Mouse (Mus musculus) kidney, adult 2 months (tissue): ENCODE measurements around the gene Nupr1l.

Experiments
- CTCF ChIP-seq: fragments of 200-500 bp; conservative IDR thresholded peaks from 2 replicates; pipeline ENCODE4 v1.5.1; 2011; ENCODE audit warnings: low read depth, mild to moderate bottlenecking, control low read depth, low read length, moderate library complexity, mixed read lengths; ENCODE audit not compliant: insufficient read depth, insufficient read length
- POLR2A ChIP-seq: fragments of 200-500 bp; IDR thresholded peaks from one replicate; pipeline ENCODE4 v1.6.1; 2011; ENCODE audit warnings: low read depth, low read length, control low read depth

GRCm38 (mm10) chr5:129943402-129943801 is 35.1 kb downstream of the Nupr1l start:
- TF ChIP-seq CTCF (no peak), POLR2A (no peak)
